Mouse (Mus musculus): ENCODE data around the gene Vps35l.
A peak's percentile ranks its signal among the peaks of the same experiment; 100 is the strongest.

Gene Vps35l

GRCm38 (mm10) chr7:118827975-118828416 lies 88.0 kb downstream of the Vps35l start:
- DNase-seq = no peak

DNA sequence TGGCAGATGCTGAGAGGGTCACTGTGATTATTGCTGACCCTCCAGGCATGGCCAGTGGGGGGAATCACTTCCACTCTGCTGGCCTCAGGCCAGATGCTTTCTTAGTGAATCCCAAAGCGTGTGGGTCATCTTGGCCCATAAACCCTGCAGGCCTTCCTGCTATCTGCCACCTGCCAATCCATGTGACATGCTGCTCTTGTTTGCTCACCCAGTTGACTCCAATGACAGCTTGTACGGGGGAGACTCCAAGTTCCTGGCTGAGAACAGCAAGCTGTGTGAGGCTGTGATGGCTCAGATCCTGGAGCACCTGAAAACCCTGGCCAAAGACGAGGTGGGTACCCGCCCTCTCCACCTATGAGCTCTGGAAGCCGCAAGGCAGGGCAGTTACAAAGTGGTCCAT lies 97.9 kb downstream of the Vps35l start:
- no peak for DNase-seq

GRCm38 (mm10) chr7:118841030-118841745 lies 101.2 kb downstream of the Vps35l start:
- no peak for DNase-seq

GRCm38 (mm10) chr7:118841796-118842195 lies 101.8 kb downstream of the Vps35l start:
- no peak for DNase-seq

DNA sequence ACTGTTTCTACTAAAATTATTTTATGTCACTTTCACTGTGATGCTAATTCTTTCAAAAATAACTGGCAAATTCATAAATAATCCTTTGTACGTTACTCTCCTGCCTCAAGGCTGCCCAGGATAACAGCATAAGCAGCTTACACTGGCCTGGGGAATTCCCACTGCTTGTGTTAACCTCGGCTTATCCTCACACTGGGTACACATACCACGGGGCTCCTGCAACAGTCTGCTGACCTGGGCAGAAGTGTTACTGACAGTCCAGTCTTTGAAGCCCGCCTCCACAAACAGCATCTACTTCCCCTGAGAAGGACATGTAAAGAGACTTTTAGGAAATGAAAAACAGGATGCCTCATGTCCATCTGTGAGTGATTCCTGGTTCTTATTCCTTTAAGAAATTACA lies 102.9 kb downstream of the Vps35l start:
- no peak for DNase-seq

GRCm38 (mm10) chr7:118845141-118845540 lies 105.1 kb downstream of the Vps35l start:
- no peak for DNase-seq

DNA sequence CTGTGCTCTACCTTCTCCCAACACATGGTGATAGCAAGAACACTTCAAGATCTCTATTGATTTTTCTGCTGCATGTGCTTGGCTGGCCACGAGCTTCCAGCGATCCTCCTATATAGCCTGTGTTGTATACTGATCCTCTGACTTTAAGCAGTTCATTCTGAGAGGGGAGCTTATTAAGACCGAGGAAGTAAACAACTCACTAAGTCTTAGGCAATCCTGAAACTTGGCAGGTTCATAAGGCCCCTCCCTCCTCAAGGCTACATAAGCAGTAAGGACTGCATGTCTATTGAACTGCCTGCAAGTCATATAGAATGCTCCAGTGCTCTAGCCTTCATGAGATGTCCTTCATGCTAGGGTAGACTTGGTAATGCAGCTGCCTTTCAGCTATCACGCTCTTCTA lies 106.3 kb downstream of the Vps35l start:
- no peak for DNase-seq

DNA sequence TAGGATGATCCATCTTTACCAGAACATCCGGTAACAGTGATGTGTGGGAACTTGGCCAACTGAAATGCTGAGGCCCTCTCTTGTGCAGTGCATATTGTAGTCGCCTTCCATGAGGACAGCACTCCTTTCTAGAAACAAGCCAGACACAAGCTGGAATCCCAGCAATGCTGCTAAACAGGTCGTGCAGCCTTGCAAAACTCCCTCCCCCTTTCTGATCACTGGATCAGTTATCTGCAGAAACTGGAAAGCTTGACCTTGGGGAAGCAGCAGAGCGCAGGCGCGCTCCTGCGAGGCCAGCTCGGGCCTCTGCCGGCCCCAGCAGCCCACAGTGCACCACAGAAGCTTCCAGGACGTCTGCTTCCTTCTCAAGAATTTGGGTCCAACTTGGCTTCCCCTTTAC lies 108.8 kb downstream of the Vps35l start:
- DNase-seq = no peak

DNA sequence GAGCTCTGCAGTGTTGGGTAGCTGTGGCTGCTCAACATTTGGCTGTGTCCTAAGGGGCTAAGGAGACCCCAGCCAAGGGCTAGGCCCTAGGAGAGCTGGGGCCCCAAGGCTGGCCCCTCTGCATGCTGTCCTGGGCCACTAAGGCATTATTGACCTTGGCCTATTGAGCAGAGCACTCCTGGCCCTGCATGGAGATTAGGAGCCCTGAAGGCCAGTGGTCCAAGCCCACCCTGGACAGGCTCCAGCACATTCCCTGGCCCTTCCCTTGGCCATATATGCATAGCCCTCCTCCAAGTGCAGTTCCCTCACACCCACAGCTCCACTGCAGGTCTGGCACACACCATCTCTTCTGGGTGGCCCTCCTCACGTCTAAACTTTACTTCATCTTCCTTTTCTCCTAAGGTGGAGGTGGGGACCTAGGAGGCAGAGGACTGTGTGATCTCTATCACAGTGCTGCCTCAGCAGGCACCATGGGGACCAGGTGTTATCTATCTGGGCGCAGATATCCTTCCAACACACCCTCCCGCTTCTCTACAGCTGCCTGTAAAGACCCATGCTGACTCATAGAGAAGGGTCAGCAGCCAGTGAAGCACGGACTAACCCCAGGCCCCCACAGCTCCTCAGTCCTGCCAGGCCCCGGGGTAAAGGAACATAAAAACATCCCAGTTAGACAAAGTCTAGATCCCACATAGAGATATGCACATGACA lies 109.7 kb downstream of the Vps35l start:
- DNase-seq = no peak

DNA sequence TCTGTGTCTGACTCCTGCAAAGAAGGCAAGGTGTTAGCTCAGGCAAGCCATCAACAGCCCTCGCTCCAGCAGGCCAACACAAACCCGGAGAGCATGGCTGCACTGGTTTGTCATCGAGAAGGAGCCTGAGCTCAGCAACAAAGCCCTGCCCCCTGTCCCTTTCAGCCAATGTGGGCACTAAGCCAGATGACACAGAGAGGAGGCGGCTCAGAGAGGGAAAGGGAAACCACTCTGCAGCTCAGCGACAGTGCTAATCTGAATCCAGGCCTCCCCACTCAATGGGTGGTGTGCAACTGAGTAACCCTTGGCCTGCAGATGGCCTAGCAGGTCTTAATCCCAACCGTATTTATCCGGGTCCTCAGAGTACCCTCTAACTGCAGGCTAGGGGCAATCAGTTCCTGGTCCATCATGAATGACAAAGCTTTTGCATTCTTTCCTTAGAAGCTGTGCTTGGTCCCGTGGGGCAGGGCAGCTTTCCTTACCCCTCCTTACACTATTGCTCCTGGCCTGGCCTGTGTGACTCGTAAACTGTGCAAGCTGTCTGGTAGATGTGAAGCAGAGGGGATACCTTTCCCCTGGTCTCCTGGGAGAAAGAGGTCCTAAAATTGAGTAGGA lies 110.8 kb downstream of the Vps35l start:
- DNase-seq = no peak

GRCm38 (mm10) chr7:118851571-118851970 lies 111.5 kb downstream of the Vps35l start:
- DNase-seq = no peak

DNA sequence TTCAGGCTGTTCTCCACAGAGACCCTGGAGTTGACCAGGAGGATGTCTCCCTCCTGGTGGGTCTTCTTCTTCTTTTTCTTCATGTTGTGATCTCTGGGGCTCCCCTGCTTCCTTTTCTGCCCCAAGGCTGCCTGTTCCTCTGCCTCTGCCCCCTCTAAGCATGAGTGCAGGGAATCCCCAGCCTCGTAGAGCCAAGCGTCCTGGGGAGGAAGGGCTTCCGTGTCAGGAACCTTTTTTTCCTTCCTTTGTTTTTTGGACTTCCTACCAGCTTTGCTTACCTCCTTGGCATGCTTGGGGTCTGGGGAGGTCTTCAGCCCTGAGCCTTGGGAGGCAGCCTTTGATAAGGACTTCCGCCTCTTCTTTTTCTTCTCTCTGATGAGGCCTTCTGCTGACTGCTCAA lies 112.6 kb downstream of the Vps35l start:
- DNase-seq = no peak

- no peak for DNase-seq
Observed at GRCm38 (mm10) chr7:118854606-118855005, 114.6 kb downstream of the Vps35l start.

DNA sequence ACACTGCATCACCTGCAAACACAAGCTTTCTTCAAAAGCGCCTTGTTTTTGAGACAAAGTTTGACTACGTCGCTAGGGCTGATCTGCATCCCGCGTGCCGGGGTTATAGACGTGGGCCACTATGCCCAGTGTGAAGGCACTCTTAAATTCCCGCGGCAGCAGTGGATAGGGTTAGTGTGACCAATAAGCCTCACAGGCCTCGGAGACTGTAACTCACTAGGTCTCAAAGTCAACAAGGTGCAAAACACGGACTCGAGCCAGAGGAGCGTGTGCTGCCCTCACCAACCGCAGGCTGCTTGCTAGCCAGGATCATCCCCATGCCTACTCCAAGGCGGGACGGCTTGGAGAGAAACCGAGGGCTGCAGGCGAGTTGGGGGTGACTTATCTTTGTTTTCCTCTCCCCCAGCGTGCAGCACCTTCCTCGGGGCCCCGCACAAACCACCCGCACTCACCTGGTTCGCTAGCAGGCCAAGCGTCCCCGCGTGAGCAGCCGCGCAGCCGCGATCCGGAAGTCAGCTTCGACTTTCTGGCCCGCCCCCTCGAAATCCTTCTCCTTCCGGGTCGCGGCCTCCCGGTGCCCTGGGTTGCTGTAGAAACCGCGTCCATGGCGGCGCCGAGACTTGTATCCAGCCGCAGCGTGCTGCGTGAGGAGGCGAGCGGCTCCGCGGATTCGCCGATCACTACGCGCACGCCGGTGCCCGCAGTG lies 115.3 kb downstream of the Vps35l start, which contains the start of gene Iqck:
TSS of gene Iqck (plus strand) at position 582 of the 706 bp plus-strand sequence.
- DNase-seq = peak; percentile 71 to 84

GRCm38 (mm10) chr7:118855877-118856304 lies 115.9 kb downstream of the Vps35l start, which contains the start of gene Knop1:
Gene Knop1, minus strand, starts transcription at chr7:118856254.
- no peak for DNase-seq

DNA sequence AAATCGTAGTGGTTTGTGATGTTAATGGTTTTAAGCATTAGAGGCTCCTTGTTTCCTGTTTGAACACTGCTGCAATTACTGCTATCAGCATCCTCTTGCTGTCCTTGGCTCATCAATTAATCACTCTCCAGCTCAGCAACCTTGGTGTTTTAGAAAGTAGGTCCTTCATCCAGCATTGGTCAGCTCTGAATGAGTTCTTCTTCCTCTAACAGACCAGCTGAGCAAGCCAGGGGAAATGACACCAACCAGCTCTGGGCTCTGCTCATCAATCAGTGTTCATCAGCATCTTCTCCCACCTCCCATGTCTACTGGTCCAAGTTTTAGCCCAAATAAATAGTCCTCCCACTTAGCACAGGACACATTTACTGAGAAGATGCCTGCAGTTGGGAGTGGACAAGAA lies 118.6 kb downstream of the Vps35l start:
- no peak for DNase-seq

DNA sequence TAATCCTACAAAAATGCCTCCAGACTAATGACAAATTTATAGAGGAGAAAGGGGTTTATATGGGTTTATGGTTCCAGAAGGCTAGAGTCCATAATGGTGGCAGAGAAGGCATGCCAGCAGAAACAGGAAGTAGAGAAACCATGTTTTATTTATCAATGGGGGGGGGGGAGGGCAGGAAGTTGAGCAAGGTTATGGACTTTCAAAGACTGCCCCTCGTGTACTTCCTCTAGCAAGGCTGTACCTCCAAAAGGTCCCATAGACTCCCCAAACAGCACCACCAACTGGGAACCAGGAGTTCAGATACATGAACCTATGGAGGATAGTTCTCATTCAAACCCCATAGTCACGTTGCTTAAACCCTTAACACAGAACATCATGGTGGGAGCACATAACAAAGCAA lies 125.3 kb downstream of the Vps35l start:
- no peak for DNase-seq

DNA sequence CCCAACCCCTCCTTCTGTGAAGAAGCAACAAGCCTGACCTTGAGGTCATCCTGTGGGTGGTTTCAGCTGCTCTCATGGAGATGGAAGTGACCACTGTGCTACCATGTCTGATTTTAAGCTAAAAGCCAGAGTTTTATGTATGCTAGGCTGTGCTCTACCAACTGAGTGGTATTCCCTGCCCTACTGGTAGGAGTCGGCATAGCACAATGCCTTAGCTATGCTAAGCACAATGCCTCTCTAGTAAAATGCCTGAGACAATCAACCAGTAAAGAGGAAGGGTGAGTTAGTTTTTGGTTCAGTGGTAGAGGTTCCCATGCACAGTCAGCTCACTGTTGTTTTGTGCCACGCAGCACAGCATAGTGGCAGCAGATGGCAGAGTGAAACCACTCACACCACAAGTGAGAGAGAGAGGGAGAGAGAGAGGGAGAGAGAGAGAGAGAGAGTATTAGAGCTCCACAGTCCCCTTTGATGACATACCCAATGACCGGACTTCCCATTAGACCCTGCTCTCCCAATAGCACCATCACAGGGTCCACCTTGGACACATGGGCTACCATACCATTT lies 139.5 kb downstream of the Vps35l start:
- no peak for DNase-seq

- DNase-seq = no peak
Observed at GRCm38 (mm10) chr7:118883957-118884356, 143.9 kb downstream of the Vps35l start.

DNA sequence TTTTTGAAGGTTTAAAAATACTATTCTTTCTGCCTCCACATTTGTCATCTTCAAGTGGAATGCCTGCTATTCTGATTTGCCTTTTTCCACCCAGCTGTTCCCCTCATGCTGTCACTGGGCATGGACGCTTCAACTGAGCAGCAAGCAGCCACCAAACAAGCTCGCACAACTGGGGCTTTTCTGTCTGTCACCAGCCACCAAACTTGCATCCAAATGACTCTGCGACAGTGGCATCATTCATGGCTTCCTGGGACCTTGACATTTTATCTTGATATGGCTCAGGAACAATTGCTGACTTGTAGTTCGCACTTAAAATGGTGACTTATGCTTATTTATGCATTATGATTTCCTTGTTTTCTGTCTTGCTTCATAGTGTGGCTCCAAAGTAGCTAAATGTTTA lies 144.9 kb downstream of the Vps35l start:
- no peak for DNase-seq

GRCm38 (mm10) chr7:118887303-118888055 lies 147.5 kb downstream of the Vps35l start:
- no peak for DNase-seq
